Mouse (Mus musculus) neural tube, embryonic 14.5 days (tissue): ENCODE measurements around the gene Ybx2. TPM values are rescaled to one million over a fixed set of nuclear protein-coding genes. Genes with fewer than 3 reads are reported as not detected.
A peak's percentile ranks its signal among the peaks of the same experiment; 100 is the strongest.

ENCODE experiments used
- ATAC-seq: fragments of 200-750 bp; cut with Nextera tagmentation; 2 replicates; pipeline ENCODE4 v1.8.0; 2017; ENCODE audit warnings: low read depth, mild to moderate bottlenecking, moderate TSS enrichment, moderate library complexity
- H3K27ac ChIP-seq: fragments of 300-500 bp; sonication (generic); 2 replicates; pipeline ENCODE4 v1.5.1; 2014; ENCODE audit warnings: low read depth, mild to moderate bottlenecking, control low read depth, low read length, moderate library complexity, mixed read lengths
- H3K27me3 ChIP-seq: fragments of 300-500 bp; sonication (generic); 2 replicates; pipeline ENCODE4 v1.6.1; 2014; ENCODE audit warnings: low read length; ENCODE audit not compliant: control insufficient read depth, insufficient read depth
- H3K36me3 ChIP-seq: fragments of 300-500 bp; sonication (generic); 2 replicates; pipeline ENCODE4 v1.6.1; 2014; ENCODE audit warnings: low read length, mixed read lengths; ENCODE audit not compliant: control insufficient read depth, insufficient read depth
- H3K4me1 ChIP-seq: fragments of 300-500 bp; sonication (generic); 2 replicates; pipeline ENCODE4 v1.6.1; 2014; ENCODE audit warnings: low read length; ENCODE audit not compliant: control insufficient read depth, insufficient read depth
- H3K4me2 ChIP-seq: fragments of 300-500 bp; sonication (generic); 2 replicates; pipeline ENCODE4 v1.6.1; 2014; ENCODE audit warnings: mild to moderate bottlenecking, low read depth, low read length, control low read depth
- H3K4me3 ChIP-seq: fragments of 300-500 bp; sonication (generic); 2 replicates; pipeline ENCODE4 v1.5.1; 2014; ENCODE audit warnings: low read depth, low read length, control low read depth, mixed read lengths
- H3K9ac ChIP-seq: fragments of 300-500 bp; sonication (generic); replicated peaks from 2 replicates; pipeline ENCODE4 v1.6.1; 2014; ENCODE audit warnings: low read depth, mild to moderate bottlenecking, control low read depth, low read length, mixed read lengths
- H3K9me3 ChIP-seq: fragments of 300-500 bp; sonication (generic); 2 replicates; pipeline ENCODE4 v1.6.1; 2016; ENCODE audit warnings: low read length; ENCODE audit not compliant: control insufficient read depth
- WGBS: fragments of 180-500 bp; shearing (Covaris S2); extraction: QIAGEN DNeasy Blood & Tissue Kit; methylation state at CpG from one replicate; pipeline ENCODE4 v1.1.7; 2014; 5-methylcytosine and 5-hydroxymethylcytosine counted together
- polyA plus RNA-seq: library from polyadenylated mRNA; unstranded; fragments of >200 nt; fragmentation: Nextera tagmentation; extraction: Ambion mirVana; gene quantifications from 2 replicates; pipeline ENCODE4 v1.2.1, GENCODE M21; 2014

Gene Ybx2
- polyA plus RNA-seq, 1 experiment from 2014 or later = 11.1 TPM

GRCm38 (mm10) chr11:69937834-69938233 lies 2.2 kb downstream of the Ybx2 start:
- Histone ChIP-seq H3K9ac (no peak overlapping the region), H3K4me3 (no peak overlapping the region), H3K4me1 (0 out of 2 replicates have a peak, but pooled peaks cover 6% of the 10 kb centered on the region), H3K4me2 (no peak overlapping the region), H3K36me3 (no peaks in the 10 kb centered on the region), H3K27me3 (peaks cover 16% of the 10 kb centered on the region), H3K9me3 (no peaks in the 10 kb centered on the region), H3K27ac (no peak overlapping the region)
- WGBS = 74% methylated on average over 5 of the region's 5 CpGs
- ATAC-seq = no peak

DNA sequence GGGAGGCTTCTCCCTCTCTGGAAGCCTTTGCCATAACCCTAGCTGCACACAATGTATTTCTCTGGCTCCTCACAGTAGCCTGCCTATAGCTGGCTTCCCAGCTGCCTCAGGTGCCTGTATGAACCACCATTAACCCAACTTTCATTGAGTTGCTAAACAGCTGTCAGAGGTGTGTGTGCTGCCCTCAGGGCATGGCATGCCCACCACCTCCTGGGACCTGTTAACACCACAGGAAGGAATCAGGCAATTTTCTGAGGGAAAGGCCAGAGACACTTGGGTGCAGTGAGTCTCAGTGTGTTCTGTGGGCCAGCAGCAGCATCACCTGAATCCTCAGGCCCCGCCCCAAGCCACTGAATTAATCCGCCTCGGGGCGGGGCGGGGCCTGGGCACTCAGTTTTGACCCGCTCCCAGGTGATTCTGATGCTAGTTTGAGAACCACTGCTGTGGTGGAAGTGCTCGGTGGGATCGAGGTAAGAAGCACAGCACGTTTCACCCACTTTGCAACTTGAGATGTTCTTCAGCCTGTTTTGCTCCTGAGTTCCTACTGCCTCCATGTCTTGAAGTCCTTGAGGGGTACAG lies 2.9 kb downstream of the Ybx2 start:
- 33% methylated on average over 9 of the region's 9 CpGs for WGBS
- no peak overlapping the region for H3K4me2 ChIP-seq
- H3K36me3 ChIP-seq = no peaks in the 10 kb centered on the region
- H3K27me3 ChIP-seq = peaks cover 16% of the 10 kb centered on the region
- no peaks in the 10 kb centered on the region for H3K9me3 ChIP-seq
- H3K27ac ChIP-seq = no peak overlapping the region
- no peak overlapping the region for H3K9ac ChIP-seq
- H3K4me3 ChIP-seq = no peak overlapping the region
- ATAC-seq = no peak
- 0 out of 2 replicates have a peak, but pooled peaks cover 6% of the 10 kb centered on the region for H3K4me1 ChIP-seq

- peaks cover 16% of the 10 kb centered on the region for H3K27me3 ChIP-seq
- WGBS = 63% methylated on average over 5 of the region's 5 CpGs
- ATAC-seq = no peak
Measured at GRCm38 (mm10) chr11:69939181-69939580, 3.6 kb downstream of the Ybx2 start.

DNA sequence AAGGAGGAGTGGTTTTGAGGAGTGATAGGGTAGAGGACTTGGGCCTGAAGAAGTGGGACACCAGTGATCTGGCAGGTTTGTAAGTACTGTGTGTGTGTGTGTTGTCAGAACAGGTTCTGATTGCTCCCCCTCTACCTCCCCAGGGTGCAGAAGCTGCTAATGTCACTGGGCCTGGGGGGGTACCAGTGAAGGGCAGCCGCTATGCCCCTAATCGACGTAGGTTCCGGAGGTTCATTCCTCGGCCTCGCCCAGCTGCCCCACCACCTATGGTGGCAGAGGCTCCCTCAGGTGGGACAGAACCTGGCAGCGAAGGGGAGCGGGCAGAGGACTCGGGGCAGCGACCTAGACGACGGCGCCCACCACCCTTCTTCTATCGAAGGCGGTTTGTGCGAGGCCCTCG lies 4.1 kb downstream of the Ybx2 start:
- Histone ChIP-seq H3K9ac (no peak overlapping the region), H3K27ac (no peak overlapping the region), H3K9me3 (no peaks in the 10 kb centered on the region), H3K36me3 (no peaks in the 10 kb centered on the region), H3K4me2 (no peak overlapping the region), H3K4me1 (0 out of 2 replicates have a peak, but pooled peaks cover 6% of the 10 kb centered on the region), H3K4me3 (no peak overlapping the region), H3K27me3 (peaks cover 16% of the 10 kb centered on the region)
- 96% methylated on average over 17 of the region's 17 CpGs for WGBS
- no peak for ATAC-seq

More at GRCm38 (mm10) chr11:69939181-69939580, 3.6 kb downstream of the Ybx2 start:
- no peak overlapping the region for H3K4me2 ChIP-seq
- H3K4me3 ChIP-seq = no peak overlapping the region
- H3K9ac ChIP-seq = no peak overlapping the region
- no peak overlapping the region for H3K27ac ChIP-seq
- H3K36me3 ChIP-seq = no peaks in the 10 kb centered on the region
- H3K4me1 ChIP-seq = 0 out of 2 replicates have a peak, but pooled peaks cover 6% of the 10 kb centered on the region
- no peaks in the 10 kb centered on the region for H3K9me3 ChIP-seq

DNA sequence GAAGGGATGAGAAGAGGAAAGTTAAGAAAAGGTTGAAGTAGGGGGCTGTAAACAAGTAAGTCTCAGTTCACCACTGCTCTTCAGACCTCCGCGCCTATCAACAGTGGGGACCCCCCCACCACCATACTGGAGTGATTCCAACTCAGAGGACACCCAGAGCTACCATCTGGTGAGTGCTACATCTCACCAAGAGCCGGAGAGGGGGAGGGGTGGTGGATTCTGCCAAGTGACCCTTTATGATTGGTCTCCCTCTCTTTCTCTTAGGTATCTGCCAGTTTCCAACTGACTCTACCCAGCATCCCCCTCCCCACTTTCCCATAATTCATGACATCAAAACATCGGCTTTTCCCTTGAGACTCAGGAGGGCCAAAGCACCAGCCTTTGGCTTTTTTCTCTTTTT lies 5.4 kb downstream of the Ybx2 start:
- Histone ChIP-seq H3K9me3 (no peaks in the 10 kb centered on the region), H3K9ac (no peak overlapping the region), H3K4me3 (no peak overlapping the region), H3K27ac (no peak overlapping the region), H3K4me2 (no peak overlapping the region), H3K36me3 (no peaks in the 10 kb centered on the region), H3K4me1 (0 out of 2 replicates have a peak, but pooled peaks cover 6% of the 10 kb centered on the region), H3K27me3 (peaks cover 16% of the 10 kb centered on the region)
- ATAC-seq = no peak
- 68% methylated on average over 4 of the region's 4 CpGs for WGBS

- 79% methylated on average over 13 of the region's 13 CpGs for WGBS
- H3K27me3 ChIP-seq = peaks cover 3% of the 10 kb centered on the region; the same call in 1 of the 2 replicates
- H3K9ac ChIP-seq = no peak overlapping the region
- H3K4me1 ChIP-seq = peaks cover 4% of the 10 kb centered on the region; the same call in 1 of the 2 replicates
- H3K4me3 ChIP-seq = no peak overlapping the region
- no peaks in the 10 kb centered on the region for H3K9me3 ChIP-seq
- ATAC-seq = no peak
- no peak overlapping the region for H3K4me2 ChIP-seq
- H3K36me3 ChIP-seq = no peaks in the 10 kb centered on the region
- no peak overlapping the region for H3K27ac ChIP-seq
Measured at GRCm38 (mm10) chr11:69945216-69945615, 9.6 kb downstream of the Ybx2 start.

GRCm38 (mm10) chr11:69945997-69946891 lies 10.6 kb downstream of the Ybx2 start:
- Histone ChIP-seq H3K4me2 (no peak overlapping the region), H3K36me3 (no peaks in the 10 kb centered on the region), H3K27ac (no peak overlapping the region), H3K4me1 (peaks cover 4% of the 10 kb centered on the region; the same call in 1 of the 2 replicates), H3K27me3 (peaks cover 3% of the 10 kb centered on the region; the same call in 1 of the 2 replicates), H3K4me3 (no peak overlapping the region), H3K9me3 (no peaks in the 10 kb centered on the region), H3K9ac (no peak overlapping the region)
- 93% methylated on average over 18 of the region's 18 CpGs for WGBS
- ATAC-seq = no peak

DNA sequence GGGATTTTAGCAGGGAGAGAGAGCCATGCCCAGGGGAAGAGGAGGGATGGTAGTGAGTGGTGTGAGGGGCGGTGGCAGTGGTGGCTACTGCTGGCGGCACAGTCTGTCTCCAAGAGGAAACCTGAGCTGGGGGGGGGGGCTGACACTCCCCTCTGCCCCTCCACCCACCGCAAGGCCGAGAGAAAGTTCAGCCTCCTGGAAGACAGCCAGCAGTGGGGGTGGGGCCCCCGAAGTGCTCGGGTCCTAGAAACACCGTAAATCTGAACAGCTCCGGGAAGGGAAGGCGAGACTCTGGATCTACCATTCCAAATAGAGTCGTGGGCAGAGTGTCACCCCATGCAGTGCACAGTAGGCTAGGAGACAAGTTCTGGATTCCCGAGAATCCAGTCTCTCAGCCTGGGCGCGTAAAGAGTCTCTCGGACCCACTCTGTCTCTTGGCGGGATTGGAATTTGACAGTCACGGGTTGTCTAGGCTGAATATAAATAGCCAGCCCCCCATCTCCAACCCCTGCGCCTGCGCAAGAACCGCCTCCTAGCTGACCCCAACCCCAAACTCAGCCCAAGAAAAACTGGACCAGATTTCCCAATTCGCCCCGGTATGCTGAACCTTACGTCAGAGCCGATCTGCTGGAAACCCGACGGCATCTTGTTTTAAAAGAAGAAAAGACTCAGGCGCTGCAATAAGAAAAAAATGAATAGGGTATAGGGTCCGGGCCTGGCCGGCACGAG lies 11.9 kb downstream of the Ybx2 start:
- no peaks in the 10 kb centered on the region for H3K9me3 ChIP-seq
- no peak overlapping the region for H3K27ac ChIP-seq
- H3K4me3 ChIP-seq = peak overlapping the region; percentile 38
- peaks cover 3% of the 10 kb centered on the region; the same call in 1 of the 2 replicates for H3K27me3 ChIP-seq
- peak; percentile 48 for ATAC-seq
- no peaks in the 10 kb centered on the region for H3K36me3 ChIP-seq
- peak overlapping the region; percentile 50 for H3K4me2 ChIP-seq
- H3K9ac ChIP-seq = peak overlapping the region; percentile 39; the same call in 1 of the 2 replicates
- 3% methylated on average over 28 of the region's 29 CpGs for WGBS
- peaks cover 4% of the 10 kb centered on the region; the same call in 1 of the 2 replicates for H3K4me1 ChIP-seq
